Mouse (Mus musculus): ENCODE measurements around the gene Gtf2i. TPM values are rescaled to one million over a fixed set of nuclear protein-coding genes. Genes with fewer than 3 reads are reported as not detected.
A peak's percentile ranks its signal among the peaks of the same experiment; 100 is the strongest.

The Gtf2i gene
- polyA plus RNA-seq, 1 experiment, result 79.7 TPM

GRCm38 (mm10) chr5:134313451-134314067 lies 1.0 kb downstream of the Gtf2i start:
- no peak for TF ChIP-seq MAX (IDR thresholded peaks at IDR 0.05; ENCODE audit: low read depth)
- peak; percentile 36 for TF ChIP-seq REST (IDR thresholded peaks at IDR 0.05; ENCODE audit: insufficient read depth, insufficient read length)
- TF ChIP-seq POLR2A (IDR thresholded peaks at IDR 0.05; ENCODE audit: insufficient read length, low read depth), result peak; percentile 76
- TF ChIP-seq E2F4 (IDR thresholded peaks at IDR 0.05; ENCODE audit: insufficient read depth), result no peak
- peak; percentile 85 for TF ChIP-seq POLR2AphosphoS2 (IDR thresholded peaks at IDR 0.05; ENCODE audit: insufficient read length, low read depth)
- TF ChIP-seq MYOD1 (IDR thresholded peaks at IDR 0.05; ENCODE audit: control insufficient read depth in 1 of 3, insufficient read length in 2 of 3, low read depth in 2 of 3), result peak in 2 of 3 experiments; percentile 9 to 14
- peak; percentile 66 for TF ChIP-seq SRF (IDR thresholded peaks at IDR 0.05; ENCODE audit: control insufficient read depth, insufficient read length, low read depth)
- peak in 2 of 3 experiments; percentile 29 for TF ChIP-seq MYOG (IDR thresholded peaks at IDR 0.05; ENCODE audit: control insufficient read depth in 1 of 3, insufficient read depth in 1 of 3, insufficient read length in 2 of 3, low read depth in 2 of 3)
- Histone ChIP-seq H3ac (ENCODE audit: control insufficient read depth, insufficient read length) (peak overlapping the region; percentile 96), H3K79me2 (ENCODE audit: control insufficient read depth, insufficient read depth) (peaks cover 54% of the 10 kb centered on the region)

DNA sequence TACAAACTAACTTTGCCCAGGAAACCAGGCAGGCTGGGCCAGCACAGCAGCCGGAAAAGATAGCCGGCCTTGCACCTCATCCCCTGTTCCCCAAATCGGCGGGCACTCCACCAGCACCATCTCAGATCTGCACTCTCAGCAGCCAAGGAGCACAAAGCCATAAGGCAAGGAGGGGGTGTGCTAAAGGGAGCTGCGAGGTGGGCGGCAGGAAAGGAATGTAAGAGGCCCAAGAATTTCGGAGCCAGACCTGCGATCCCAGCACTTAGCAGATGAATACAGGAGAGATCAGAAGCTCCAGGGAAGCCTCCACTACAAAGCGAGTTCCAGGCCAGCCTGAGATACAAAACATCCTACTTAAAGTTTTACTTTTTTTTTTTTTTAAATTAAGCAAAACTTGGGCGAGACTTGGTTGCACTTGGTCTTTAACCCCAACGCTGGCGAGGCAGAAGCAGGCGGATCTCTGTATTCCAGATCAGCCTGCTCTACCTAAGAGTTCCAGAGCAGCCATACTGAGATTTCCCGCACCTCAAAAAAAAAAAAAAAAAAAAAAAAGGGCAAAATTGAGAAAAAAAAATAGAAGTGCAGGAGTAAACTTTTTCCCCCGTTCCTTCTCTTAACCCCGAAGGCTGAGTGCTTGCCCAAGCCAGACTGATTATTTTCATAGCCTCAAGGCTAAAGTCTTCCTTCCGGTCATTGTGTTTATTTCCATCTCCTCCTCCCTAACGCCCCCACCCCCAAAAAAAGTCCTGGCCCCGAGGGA lies 1.7 kb downstream of the Gtf2i start:
- H3K4me2 ChIP-seq (ENCODE audit: low read depth), result peak overlapping the region; percentile 74
- peak overlapping the region; percentile 96 for H3ac ChIP-seq (ENCODE audit: control insufficient read depth, insufficient read length)
- TF ChIP-seq POLR2A (IDR thresholded peaks at IDR 0.05; ENCODE audit: insufficient read length, low read depth) (no peak), TCF3 (IDR thresholded peaks at IDR 0.05; ENCODE audit: insufficient read length, low read depth) (no peak), MAX (IDR thresholded peaks at IDR 0.05; ENCODE audit: low read depth) (no peak), E2F4 (IDR thresholded peaks at IDR 0.05; ENCODE audit: insufficient read depth) (no peak), MYOG (IDR thresholded peaks at IDR 0.05; ENCODE audit: control insufficient read depth in 1 of 3, insufficient read depth in 1 of 3, insufficient read length in 2 of 3, low read depth in 2 of 3) (no peak), CEBPB (IDR thresholded peaks at IDR 0.05; ENCODE audit: insufficient read depth, poor library complexity, severe bottlenecking) (no peak)
- H3K79me2 ChIP-seq (ENCODE audit: control insufficient read depth, insufficient read depth), result peaks cover 61% of the 10 kb centered on the region
- peak overlapping the region; percentile 88 for H3K4me3 ChIP-seq
- no peaks in the 10 kb centered on the region for H3K27me3 ChIP-seq (ENCODE audit: control insufficient read depth, insufficient read depth, insufficient read length)
- peaks cover 9% of the 10 kb centered on the region for H3K36me3 ChIP-seq (ENCODE audit: control insufficient read depth, insufficient read depth)

More at GRCm38 (mm10) chr5:134313451-134314067, 1.0 kb downstream of the Gtf2i start:
- peak overlapping the region; percentile 74 for H3K4me2 ChIP-seq (ENCODE audit: low read depth)
- peaks cover 9% of the 10 kb centered on the region for H3K36me3 ChIP-seq (ENCODE audit: control insufficient read depth, insufficient read depth)
- peak overlapping the region; percentile 88 for H3K4me3 ChIP-seq
- H3K27me3 ChIP-seq (ENCODE audit: control insufficient read depth, insufficient read depth, insufficient read length), result no peaks in the 10 kb centered on the region

GRCm38 (mm10) chr5:134311894-134312411 lies 2.6 kb downstream of the Gtf2i start:
- Histone ChIP-seq H3K36me3 (ENCODE audit: control insufficient read depth, insufficient read depth) (peaks cover 9% of the 10 kb centered on the region), H3ac (ENCODE audit: control insufficient read depth, insufficient read length) (no peak overlapping the region), H3K4me3 (no peak overlapping the region), H3K79me2 (ENCODE audit: control insufficient read depth, insufficient read depth) (peaks cover 70% of the 10 kb centered on the region), H3K4me2 (ENCODE audit: low read depth) (no peak overlapping the region), H3K27me3 (ENCODE audit: control insufficient read depth, insufficient read depth, insufficient read length) (no peaks in the 10 kb centered on the region)
- TF ChIP-seq USF1 (IDR thresholded peaks at IDR 0.05; ENCODE audit: low read depth), result no peak
- TF ChIP-seq TCF12 (IDR thresholded peaks at IDR 0.05; ENCODE audit: insufficient read depth, poor library complexity, severe bottlenecking), result no peak
- TF ChIP-seq POLR2AphosphoS2 (IDR thresholded peaks at IDR 0.05; ENCODE audit: insufficient read length, low read depth), result no peak
- TF ChIP-seq SRF (IDR thresholded peaks at IDR 0.05; ENCODE audit: control insufficient read depth, insufficient read length, low read depth), result no peak
- TF ChIP-seq TCF3 (IDR thresholded peaks at IDR 0.05; ENCODE audit: insufficient read length, low read depth), result no peak
- TF ChIP-seq CEBPB (IDR thresholded peaks at IDR 0.05; ENCODE audit: insufficient read depth, poor library complexity, severe bottlenecking), result no peak
- TF ChIP-seq MYOD1 (IDR thresholded peaks at IDR 0.05; ENCODE audit: control insufficient read depth in 1 of 3, insufficient read length in 2 of 3, low read depth in 2 of 3), result no peak
- TF ChIP-seq POLR2A (IDR thresholded peaks at IDR 0.05; ENCODE audit: insufficient read length, low read depth), result no peak
- no peak for TF ChIP-seq REST (IDR thresholded peaks at IDR 0.05; ENCODE audit: insufficient read depth, insufficient read length)
- TF ChIP-seq E2F4 (IDR thresholded peaks at IDR 0.05; ENCODE audit: insufficient read depth), result no peak
- no peak for TF ChIP-seq MAX (IDR thresholded peaks at IDR 0.05; ENCODE audit: low read depth)
- TF ChIP-seq MYOG (IDR thresholded peaks at IDR 0.05; ENCODE audit: control insufficient read depth in 1 of 3, insufficient read depth in 1 of 3, insufficient read length in 2 of 3, low read depth in 2 of 3), result no peak

GRCm38 (mm10) chr5:134310201-134310600 lies 4.4 kb downstream of the Gtf2i start:
- Histone ChIP-seq H3K27me3 (ENCODE audit: control insufficient read depth, insufficient read depth, insufficient read length) (no peaks in the 10 kb centered on the region), H3K4me2 (ENCODE audit: low read depth) (no peak overlapping the region), H3K36me3 (ENCODE audit: control insufficient read depth, insufficient read depth) (peaks cover 9% of the 10 kb centered on the region), H3ac (ENCODE audit: control insufficient read depth, insufficient read length) (no peak overlapping the region), H3K79me2 (ENCODE audit: control insufficient read depth, insufficient read depth) (peaks cover 83% of the 10 kb centered on the region), H3K4me3 (no peak overlapping the region)
- no peak for TF ChIP-seq E2F4 (IDR thresholded peaks at IDR 0.05; ENCODE audit: insufficient read depth)
- no peak for TF ChIP-seq MYOD1 (IDR thresholded peaks at IDR 0.05; ENCODE audit: control insufficient read depth in 1 of 3, insufficient read length in 2 of 3, low read depth in 2 of 3)
- TF ChIP-seq MAX (IDR thresholded peaks at IDR 0.05; ENCODE audit: low read depth), result no peak
- no peak for TF ChIP-seq REST (IDR thresholded peaks at IDR 0.05; ENCODE audit: insufficient read depth, insufficient read length)
- TF ChIP-seq TCF3 (IDR thresholded peaks at IDR 0.05; ENCODE audit: insufficient read length, low read depth), result no peak
- no peak for TF ChIP-seq POLR2AphosphoS2 (IDR thresholded peaks at IDR 0.05; ENCODE audit: insufficient read length, low read depth)
- no peak for TF ChIP-seq MYOG (IDR thresholded peaks at IDR 0.05; ENCODE audit: control insufficient read depth in 1 of 3, insufficient read depth in 1 of 3, insufficient read length in 2 of 3, low read depth in 2 of 3)
- no peak for TF ChIP-seq CEBPB (IDR thresholded peaks at IDR 0.05; ENCODE audit: insufficient read depth, poor library complexity, severe bottlenecking)
- no peak for TF ChIP-seq TCF12 (IDR thresholded peaks at IDR 0.05; ENCODE audit: insufficient read depth, poor library complexity, severe bottlenecking)
- no peak for TF ChIP-seq POLR2A (IDR thresholded peaks at IDR 0.05; ENCODE audit: insufficient read length, low read depth)
- no peak for TF ChIP-seq USF1 (IDR thresholded peaks at IDR 0.05; ENCODE audit: low read depth)
- no peak for TF ChIP-seq SRF (IDR thresholded peaks at IDR 0.05; ENCODE audit: control insufficient read depth, insufficient read length, low read depth)
